Comparison of ENCODE assay signal across 24 mouse cellular contexts in genomic region chr12:110986536-110987425, GRCm38 (mm10). TPM values are rescaled to one million over a fixed set of nuclear protein-coding genes. Genes with fewer than 3 reads are reported as not detected.
A peak's percentile ranks its signal among the peaks of the same experiment; 100 is the strongest.
DNase-seq lines count a peak whose midpoint lies in the region; ATAC-seq and TF ChIP-seq lines count a peak whose summit lies in the region.
"Had no signal": no experiment of that assay in that cellular context is flagged by ENCODE, and none has a peak within 500 bp of the region (broad histone marks: within the 10 kb centered on the region; RNA-seq: fewer than 3 reads in every experiment).

No protein-coding gene starts in this region.

- no peaks in the 10 kb centered on the region for H3K36me3 ChIP-seq in heart, embryonic 11.5 days (ENCODE audit: control insufficient read depth, insufficient read depth, low read length)
- H3K36me3 ChIP-seq in midbrain, embryonic 11.5 days (ENCODE audit: control insufficient read depth, insufficient read depth, low read length), result no peaks in the 10 kb centered on the region
- no peaks in the 10 kb centered on the region for H3K36me3 ChIP-seq in midbrain, embryonic 10.5 days
- H3K36me3 ChIP-seq in heart, postnatal 0 days (replicated peaks; ENCODE audit: control insufficient read depth, insufficient read depth, low read length), result no peaks in the 10 kb centered on the region
- H3K36me3 ChIP-seq: embryonic facial prominence, embryonic 10.5 days; heart, embryonic 13.5 days; hindbrain, embryonic 10.5 days; limb, embryonic 12.5 days; liver, embryonic 13.5 days had no signal

- ATAC-seq in heart, embryonic 11.5 days (replicated peaks; ENCODE audit: insufficient number of reproducible peaks, low FRiP score, low TSS enrichment), result no peak
- ATAC-seq in midbrain, embryonic 11.5 days (ENCODE audit: low FRiP score), result no peak
- ATAC-seq in heart, postnatal 0 days (ENCODE audit: insufficient read depth, low read depth), result no peak; the same call in 1 of the 2 replicates
- no peak for ATAC-seq in megakaryocyte-erythroid progenitor cell, adult 5-6 weeks (replicated peaks; ENCODE audit: low FRiP score, low TSS enrichment, poor library complexity, severe bottlenecking)
- ATAC-seq: forebrain, postnatal 0 days; intestine, postnatal 0 days had no signal

- no peak overlapping the region for H3K4me2 ChIP-seq in heart, embryonic 11.5 days
- H3K4me2 ChIP-seq in midbrain, embryonic 11.5 days, result no peak overlapping the region
- H3K4me2 ChIP-seq in heart, postnatal 0 days (ENCODE audit: low read depth, low read length), result no peak overlapping the region
- H3K4me2 ChIP-seq: heart, embryonic 13.5 days; limb, embryonic 12.5 days; liver, embryonic 13.5 days had no signal

- 77% methylated on average over 11 of the region's 11 CpGs for WGBS in heart, embryonic 11.5 days (ENCODE audit: insufficient replicate concordance)
- 89% methylated on average over 11 of the region's 11 CpGs for WGBS in midbrain, embryonic 11.5 days
- 87% methylated on average over 11 of the region's 11 CpGs for WGBS in midbrain, embryonic 10.5 days
- WGBS in heart, postnatal 0 days, result 72% methylated on average over 11 of the region's 11 CpGs

- TF ChIP-seq EP300 in heart, postnatal 0 days (IDR thresholded peaks at IDR 0.05; ENCODE audit: low read depth), result no peak

- H3K4me3 ChIP-seq in heart, embryonic 11.5 days (ENCODE audit: low read depth, low read length), result no peak overlapping the region
- H3K4me3 ChIP-seq in midbrain, embryonic 11.5 days (ENCODE audit: low read depth, low read length), result no peak overlapping the region
- no peak overlapping the region for H3K4me3 ChIP-seq in midbrain, embryonic 10.5 days
- H3K4me3 ChIP-seq in heart, postnatal 0 days (ENCODE audit: low read depth, low read length), result no peak overlapping the region
- H3K4me3 ChIP-seq: embryonic facial prominence, embryonic 10.5 days; heart, embryonic 13.5 days; hindbrain, embryonic 10.5 days; layer of hippocampus, adult 2 months; limb, embryonic 12.5 days; liver, embryonic 13.5 days had no signal

- H3K27me3 ChIP-seq in heart, embryonic 11.5 days (ENCODE audit: control insufficient read depth, insufficient read depth, low read length), result no peaks in the 10 kb centered on the region
- no peaks in the 10 kb centered on the region for H3K27me3 ChIP-seq in midbrain, embryonic 11.5 days (ENCODE audit: control insufficient read depth, insufficient read depth, low read length)
- no peaks in the 10 kb centered on the region for H3K27me3 ChIP-seq in midbrain, embryonic 10.5 days (ENCODE audit: low read depth, poor library complexity, severe bottlenecking)
- H3K27me3 ChIP-seq in heart, postnatal 0 days (ENCODE audit: control insufficient read depth, insufficient read depth, low read length), result no peaks in the 10 kb centered on the region
- H3K27me3 ChIP-seq: heart, embryonic 13.5 days; limb, embryonic 12.5 days; liver, embryonic 13.5 days had no signal

- no peaks in the 10 kb centered on the region for H3K9me3 ChIP-seq in heart, embryonic 11.5 days (replicated peaks; ENCODE audit: control insufficient read depth, low read length)
- H3K9me3 ChIP-seq in midbrain, embryonic 11.5 days (ENCODE audit: control insufficient read depth, low read length), result no peaks in the 10 kb centered on the region
- no peaks in the 10 kb centered on the region for H3K9me3 ChIP-seq in midbrain, embryonic 10.5 days (replicated peaks)
- no peaks in the 10 kb centered on the region for H3K9me3 ChIP-seq in heart, postnatal 0 days (replicated peaks; ENCODE audit: control insufficient read depth, low read length)
- H3K9me3 ChIP-seq: embryonic facial prominence, embryonic 10.5 days; heart, embryonic 13.5 days; hindbrain, embryonic 10.5 days; limb, embryonic 12.5 days; liver, embryonic 13.5 days had no signal

- no peak for TF ChIP-seq CTCF in heart, postnatal 0 days (IDR thresholded peaks at IDR 0.05; ENCODE audit: low read depth)

- no peaks in the 10 kb centered on the region for H3K4me1 ChIP-seq in heart, embryonic 11.5 days (ENCODE audit: control insufficient read depth, insufficient read depth, low read length)
- H3K4me1 ChIP-seq in midbrain, embryonic 11.5 days (ENCODE audit: control insufficient read depth, insufficient read depth, low read length), result 0 out of 2 replicates have a peak, but pooled peaks cover 4% of the 10 kb centered on the region
- peaks cover 14% of the 10 kb centered on the region for H3K4me1 ChIP-seq in midbrain, embryonic 10.5 days
- H3K4me1 ChIP-seq in heart, postnatal 0 days (ENCODE audit: control insufficient read depth, insufficient read depth), result peaks cover 6% of the 10 kb centered on the region; the same call in 1 of the 2 replicates

- H3K27ac ChIP-seq in heart, embryonic 11.5 days (ENCODE audit: low read depth, low read length), result no peak overlapping the region
- no peak overlapping the region for H3K27ac ChIP-seq in midbrain, embryonic 11.5 days (ENCODE audit: low read depth, low read length)
- H3K27ac ChIP-seq in midbrain, embryonic 10.5 days (replicated peaks), result no peak overlapping the region
- H3K27ac ChIP-seq in heart, postnatal 0 days (ENCODE audit: low read depth), result peak overlapping the region; percentile 1; the same call in 1 of the 2 replicates
- H3K27ac ChIP-seq: embryonic facial prominence, embryonic 10.5 days; heart, embryonic 13.5 days; hindbrain, embryonic 10.5 days; layer of hippocampus, adult 2 months; limb, embryonic 12.5 days; liver, embryonic 13.5 days; stomach, postnatal 0 days had no signal

- H3K9ac ChIP-seq in heart, embryonic 11.5 days (ENCODE audit: low read depth, low read length), result no peak overlapping the region
- no peak overlapping the region for H3K9ac ChIP-seq in midbrain, embryonic 11.5 days (ENCODE audit: low read length)
- H3K9ac ChIP-seq in heart, postnatal 0 days (replicated peaks; ENCODE audit: low read depth, low read length), result no peak overlapping the region
- H3K9ac ChIP-seq: forebrain, postnatal 0 days; heart, embryonic 13.5 days; limb, embryonic 12.5 days; liver, embryonic 13.5 days had no signal

- DNase-seq in heart, adult 11 months, result peak; percentile 97
- peak; percentile 66 for DNase-seq in midbrain, embryonic 11.5 days (ENCODE audit: low spot score, missing footprints)
- no peak for DNase-seq in midbrain, embryonic 10.5 days (ENCODE audit: low spot score)
- no peak for DNase-seq in heart, postnatal 0 days (ENCODE audit: low spot score)
- peak; percentile 87 for DNase-seq in skeletal muscle tissue, adult 2 months (ENCODE audit: low read depth, low spot score)
- DNase-seq: adrenal gland, postnatal 10 days; cerebellum, adult 2 months; forebrain, postnatal 0 days; kidney, postnatal 25 days; layer of hippocampus, postnatal 36 days; liver, embryonic 13.5 days; lung, adult 2 months; lung, postnatal 14 days; midbrain, embryonic 14.5 days; thymus, postnatal 14 days had no signal

RNA-seq across cellular contexts. Expression of gene Ankrd9, which starts 7.9 kb away (rescaled TPM):
- 11.4 and 14.5 TPM in 2 replicates for polyA plus RNA-seq in heart, embryonic 11.5 days (2014; fragmentation: Nextera tagmentation; extraction: Ambion mirVana)
- 9.9 and 11.8 TPM in 2 replicates for polyA plus RNA-seq in midbrain, embryonic 11.5 days (2014; fragmentation: Nextera tagmentation; extraction: Ambion mirVana)
- 16.5 and 19.4 TPM in 2 replicates for polyA plus RNA-seq in midbrain, embryonic 10.5 days (2016; fragmentation: Nextera tagmentation; extraction: Ambion mirVana)
- 26.3 and 34.6 TPM in 2 replicates for total RNA-seq in heart, postnatal 0 days (2014; rRNA removed; ENCODE audit: low replicate concordance)
- 31.9 and 39.1 TPM in 2 replicates for polyA plus RNA-seq in heart, postnatal 0 days (2015; fragmentation: Nextera tagmentation; extraction: Ambion mirVana)
- 3.6 and 5.7 TPM in 2 replicates for total RNA-seq in megakaryocyte-erythroid progenitor cell, adult 5-6 weeks (2014; fragmentation: Nextera tagmentation)
- 2.2 and 3.6 TPM in 2 replicates for total RNA-seq in megakaryocyte-erythroid progenitor cell, adult 5-6 weeks (2017)

RNA-seq across cellular contexts. Expression of gene Rcor1, which starts 52.4 kb away (rescaled TPM):
- 11.9 TPM in 2 replicates for polyA plus RNA-seq in heart, embryonic 11.5 days (2014; fragmentation: Nextera tagmentation; extraction: Ambion mirVana)
- polyA plus RNA-seq in midbrain, embryonic 11.5 days (2014; fragmentation: Nextera tagmentation; extraction: Ambion mirVana), result 10.4 and 12.1 TPM in 2 replicates
- 5.9 and 6.0 TPM in 2 replicates for polyA plus RNA-seq in midbrain, embryonic 10.5 days (2016; fragmentation: Nextera tagmentation; extraction: Ambion mirVana)
- 14.2 and 19.0 TPM in 2 replicates for total RNA-seq in heart, postnatal 0 days (2014; rRNA removed; ENCODE audit: low replicate concordance)
- polyA plus RNA-seq in heart, postnatal 0 days (2015; fragmentation: Nextera tagmentation; extraction: Ambion mirVana), result 4.4 and 5.1 TPM in 2 replicates
- total RNA-seq in megakaryocyte-erythroid progenitor cell, adult 5-6 weeks (2014; fragmentation: Nextera tagmentation), result 56.7 and 73.4 TPM in 2 replicates
- 44.1 and 55.3 TPM in 2 replicates for total RNA-seq in megakaryocyte-erythroid progenitor cell, adult 5-6 weeks (2017)

Comparison
In these comparisons a context has a peak if more than half of its experiments do, and no peak if none do; other contexts are left out.
1. DNase-seq: peak in heart, adult 11 months (single experiment), midbrain, embryonic 11.5 days (single experiment) and skeletal muscle tissue, adult 2 months (single experiment); none in midbrain, embryonic 10.5 days (single experiment) and heart, postnatal 0 days (single experiment).